Mouse (Mus musculus) kidney, adult 9 months (tissue): ENCODE results near the gene Tph1.

Experiments used
- DNase-seq: peaks from one replicate; pipeline ENCODE4 v3.0.0; 2022

The Tph1 gene

DNA sequence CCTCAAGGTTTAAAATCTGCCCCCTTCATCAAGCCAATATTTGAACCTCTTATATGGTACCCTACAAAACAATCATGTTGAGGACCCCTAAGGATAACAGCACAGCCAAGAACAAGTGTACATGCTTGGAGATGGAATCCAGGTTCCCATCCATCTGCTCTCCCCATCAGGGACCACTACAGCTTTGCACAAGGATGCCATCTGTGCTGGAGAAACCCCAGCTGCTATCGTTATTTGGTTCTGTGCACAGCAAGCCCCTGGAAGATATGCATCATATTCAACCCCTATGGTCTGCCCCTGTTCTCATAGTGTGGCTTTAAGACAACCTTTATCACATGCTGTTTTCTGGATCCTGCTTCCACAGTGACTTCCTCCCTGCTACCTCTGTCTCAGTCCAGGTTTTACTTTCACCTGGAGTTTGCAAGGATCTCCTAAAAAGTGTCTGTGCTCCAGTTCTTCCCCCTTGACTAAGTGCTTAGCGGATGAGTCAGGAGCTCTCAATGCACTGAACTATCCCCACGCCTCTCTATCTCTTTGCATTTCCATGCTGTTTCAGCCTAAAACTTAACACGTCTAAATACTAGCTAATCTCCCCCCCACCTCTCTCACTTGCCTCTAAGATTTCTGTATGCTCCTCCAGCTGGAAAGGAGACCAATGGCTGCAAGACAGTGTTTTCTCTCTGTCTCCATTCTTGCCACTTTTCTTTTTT, 23.8 kb downstream of the Tph1 start:
- no peak for DNase-seq

DNA sequence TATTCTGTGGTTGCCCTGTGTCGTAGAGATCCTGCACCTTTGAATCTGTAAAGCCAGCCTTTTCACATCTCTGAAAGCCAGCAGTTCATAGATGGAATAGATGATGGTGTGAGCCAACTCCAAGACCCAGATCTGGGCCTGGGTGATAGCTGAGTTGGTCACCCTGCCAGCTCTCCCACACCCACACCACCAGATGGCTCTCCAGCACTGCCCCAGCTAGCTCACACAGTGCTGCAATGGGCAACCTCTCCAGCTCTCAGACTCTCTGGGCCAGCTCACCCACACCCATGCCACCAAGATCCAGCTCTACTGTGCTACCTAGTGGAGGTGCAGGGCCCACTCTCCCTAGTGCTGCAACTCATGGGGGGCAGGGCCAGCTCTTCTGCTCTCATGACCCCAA, 29.2 kb downstream of the Tph1 start:
- DNase-seq: peak; percentile 18

GRCm38 (mm10) chr7:46640062-46640461, 32.3 kb downstream of the Tph1 start:
- no peak for DNase-seq

- DNase-seq: peak; percentile 91
These were observed 32.7 kb downstream of the Tph1 start, which contains the start of gene Sergef for GRCm38 (mm10) chr7:46639692-46640031. Gene Sergef (minus strand): TSS chr7:46639807.

- DNase-seq: peak; percentile 13
These were observed 33.2 kb downstream of the Tph1 start for GRCm38 (mm10) chr7:46638889-46639691.

DNA sequence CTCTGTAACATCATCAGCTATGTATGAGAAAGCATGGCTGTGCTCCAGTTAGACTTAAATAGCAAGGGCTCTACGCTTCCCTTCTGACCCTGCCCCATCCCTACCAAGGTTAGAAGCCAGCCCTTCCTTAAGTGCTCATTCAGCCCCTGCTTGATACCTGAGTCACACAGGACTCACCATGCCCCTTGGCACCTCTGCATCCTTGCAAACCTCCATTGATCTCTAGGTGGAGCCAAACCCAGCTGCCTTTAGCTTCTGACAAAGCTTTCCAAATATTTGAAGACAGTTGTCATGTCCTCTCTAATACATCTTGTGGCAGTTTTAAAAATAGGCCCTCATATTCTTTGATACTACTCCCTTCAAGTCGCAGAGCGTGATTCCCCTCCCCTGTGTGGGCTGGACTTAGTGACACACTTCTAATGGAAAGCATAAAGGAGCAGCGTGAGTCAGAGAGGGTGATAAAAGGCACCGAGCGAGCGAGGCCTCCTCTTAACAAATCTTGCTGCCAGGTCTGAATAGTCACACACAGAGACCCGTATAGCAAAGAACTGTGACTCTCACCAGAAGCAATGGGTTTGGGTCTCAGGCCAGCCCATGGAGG, 43.9 kb downstream of the Tph1 start:
- no peak for DNase-seq

- no peak for DNase-seq
These were observed 48.4 kb downstream of the Tph1 start for GRCm38 (mm10) chr7:46623979-46624378.

DNA sequence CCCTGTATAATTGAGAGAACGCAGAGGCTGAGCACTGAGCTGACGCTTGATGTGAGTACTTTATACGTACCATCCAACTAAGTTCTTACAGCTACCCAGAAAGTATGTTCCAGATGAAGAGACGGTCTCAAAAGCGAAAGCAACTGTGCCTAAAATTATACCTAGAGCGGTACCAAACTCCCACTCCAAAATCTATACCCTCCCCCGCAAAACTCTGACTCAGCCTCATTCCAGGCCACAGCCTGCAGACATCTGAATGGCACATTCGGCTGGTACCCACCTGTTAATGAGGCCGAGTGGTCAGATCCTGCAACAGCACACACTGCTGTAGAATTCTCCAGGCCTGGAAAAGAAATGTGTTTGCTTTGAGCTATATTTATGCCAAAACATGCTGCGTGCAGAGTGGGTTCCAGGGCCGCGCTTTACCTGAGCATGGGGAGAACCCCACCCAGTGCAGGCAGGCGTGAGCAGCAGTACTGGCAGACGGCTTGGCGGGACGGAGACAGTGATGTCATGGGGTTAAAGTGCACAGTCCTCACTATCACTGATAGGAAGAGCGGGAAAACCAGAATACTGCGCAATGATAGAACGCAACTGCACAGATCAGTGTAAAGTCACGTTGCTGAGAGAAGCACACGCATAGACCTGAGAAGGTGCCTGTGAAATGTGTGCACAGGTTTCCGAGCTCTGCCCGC, 53.8 kb downstream of the Tph1 start:
- DNase-seq: no peak

GRCm38 (mm10) chr7:46616429-46617005, 55.8 kb downstream of the Tph1 start:
- DNase-seq: peak; percentile 76

DNA sequence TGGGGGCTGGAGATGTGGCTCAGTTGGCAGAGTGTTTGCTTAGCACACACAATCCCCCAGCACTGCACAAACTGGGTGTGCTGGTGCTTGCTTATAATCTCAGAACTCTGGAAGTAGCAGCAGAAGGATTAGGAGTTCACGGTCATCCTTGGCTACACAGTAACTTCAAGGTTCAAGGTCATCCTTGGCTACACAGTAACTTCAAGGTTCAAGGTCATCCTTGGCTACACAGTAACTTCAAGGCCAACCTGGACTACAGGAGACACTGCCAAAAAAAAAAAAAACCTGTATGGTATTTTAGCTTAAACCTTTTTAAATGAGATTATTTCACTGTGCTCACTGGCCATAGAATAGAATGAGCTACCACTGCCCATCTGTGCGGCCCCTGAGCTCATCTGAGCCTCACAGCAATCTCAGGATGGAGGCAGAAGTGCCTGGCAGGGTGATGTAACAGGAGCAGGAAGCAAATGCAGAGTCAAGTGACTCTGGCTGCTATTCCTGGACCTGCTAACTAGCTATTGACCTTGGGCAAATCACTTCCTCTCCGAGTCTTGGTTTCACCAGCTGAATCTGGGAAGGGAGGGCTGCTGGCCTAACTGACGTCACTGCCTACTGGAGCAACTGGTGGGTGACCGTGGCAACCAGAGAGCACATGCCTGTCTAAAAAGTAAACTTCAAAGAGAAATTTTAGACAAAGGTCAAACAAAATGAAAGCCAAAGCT, 56.9 kb downstream of the Tph1 start:
- DNase-seq: peak; percentile 96

- DNase-seq: peak; percentile 43
These were observed 58.1 kb downstream of the Tph1 start for GRCm38 (mm10) chr7:46614263-46614662.

DNA sequence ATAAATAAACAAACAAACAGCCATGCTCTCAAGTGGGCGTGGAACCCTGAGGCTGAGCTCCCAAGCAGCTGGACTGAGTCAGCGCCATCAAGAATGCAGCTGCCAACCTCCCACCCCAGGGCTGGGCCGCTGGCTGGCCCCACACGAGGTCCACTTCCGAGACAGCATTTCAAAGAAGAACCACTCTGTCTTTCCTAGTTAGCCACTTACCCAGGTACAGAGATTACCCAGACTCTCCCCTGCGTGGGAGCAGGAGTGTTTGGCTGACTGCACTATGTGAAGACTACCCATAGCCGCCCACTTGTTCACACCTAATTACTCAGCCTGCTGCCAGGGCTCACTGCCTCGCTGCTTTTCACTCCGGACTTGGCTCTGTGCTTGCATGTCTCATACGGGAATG, 59.2 kb downstream of the Tph1 start:
- peak; percentile 70 for DNase-seq

- DNase-seq: no peak
These were observed 59.9 kb downstream of the Tph1 start for GRCm38 (mm10) chr7:46612421-46612937.

GRCm38 (mm10) chr7:46611970-46612369, 60.4 kb downstream of the Tph1 start:
- peak; percentile 90 for DNase-seq

GRCm38 (mm10) chr7:46609317-46609716, 63.0 kb downstream of the Tph1 start:
- DNase-seq: no peak

DNA sequence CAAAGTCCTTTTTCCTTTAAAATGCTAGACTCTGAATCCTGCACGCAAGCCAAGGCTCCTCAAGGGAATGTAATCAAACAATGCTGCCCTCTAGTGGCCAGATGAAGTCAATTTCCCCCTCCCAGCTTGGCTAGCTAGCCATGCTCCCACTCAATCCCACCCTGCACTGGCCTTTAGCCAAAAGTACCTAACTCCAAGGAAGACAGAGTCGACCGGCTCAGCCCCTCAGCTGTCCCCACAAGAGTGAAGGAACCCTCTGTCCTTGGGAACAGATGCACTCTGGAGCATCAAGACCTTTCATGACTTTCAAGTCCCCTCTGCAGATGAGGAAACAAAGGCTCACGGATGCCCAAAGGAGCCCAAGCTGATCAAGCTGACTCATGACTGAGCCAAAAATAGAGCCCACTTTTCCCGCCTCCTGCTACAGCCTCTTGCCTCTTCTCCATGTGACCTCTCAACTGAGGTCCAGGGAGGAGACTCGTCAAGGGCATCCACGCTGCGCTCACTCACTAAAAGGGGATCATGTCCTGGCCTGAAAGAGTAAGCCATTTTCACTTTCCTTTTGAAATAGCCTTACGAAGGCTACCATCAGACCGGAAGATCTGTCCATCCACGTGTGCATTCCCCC, 64.8 kb downstream of the Tph1 start:
- DNase-seq: peak; percentile 75

DNA sequence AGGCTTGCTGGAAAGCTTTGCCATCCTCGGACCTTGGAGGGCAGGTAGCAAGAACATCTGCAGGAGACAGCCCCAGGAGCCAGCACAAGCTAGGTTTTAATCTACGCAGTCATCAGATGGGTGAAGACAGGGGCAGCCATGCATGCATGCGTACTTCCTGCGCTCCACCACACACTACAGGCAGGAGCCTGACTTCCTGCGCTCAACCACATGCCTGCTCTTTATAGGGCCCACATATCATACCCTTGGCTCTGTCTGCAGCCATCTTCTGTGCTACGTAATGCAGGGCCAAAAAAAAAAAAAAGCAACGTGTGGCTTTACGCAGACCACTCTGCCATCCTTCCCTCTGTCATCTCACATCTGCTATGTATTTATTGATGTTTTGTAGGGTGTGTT, 65.3 kb downstream of the Tph1 start:
- peak; percentile 27 for DNase-seq

DNA sequence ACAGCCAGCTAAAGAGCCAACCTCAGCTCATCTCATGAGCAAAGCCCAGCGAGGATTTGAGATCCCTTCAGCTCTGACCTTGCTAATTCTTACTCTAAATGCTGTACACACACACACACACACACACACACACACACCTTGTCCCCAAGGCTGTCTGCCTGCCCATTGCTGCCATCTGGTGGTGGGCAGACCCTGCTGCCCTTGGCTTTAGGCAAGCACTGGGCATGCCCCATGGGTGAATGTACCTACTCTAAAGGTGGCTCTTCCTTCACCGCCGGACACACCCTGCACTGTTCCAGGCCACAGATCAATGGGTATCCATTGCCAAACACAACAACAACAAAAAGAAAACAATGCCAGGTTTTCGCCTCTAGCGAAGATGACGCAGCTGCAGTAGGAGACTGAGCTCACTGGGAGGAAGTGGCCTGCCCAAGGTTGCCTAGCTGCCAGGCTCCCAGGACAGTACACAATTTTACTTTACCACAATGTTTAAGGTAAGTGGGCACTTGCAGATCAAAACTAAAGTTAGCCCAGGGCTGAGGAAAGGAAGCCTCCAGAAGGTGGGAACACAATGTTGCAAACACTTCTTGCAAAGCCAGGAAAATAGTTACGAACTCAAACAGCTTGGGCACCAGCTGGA, 65.8 kb downstream of the Tph1 start:
- peak; percentile 87 for DNase-seq

DNA sequence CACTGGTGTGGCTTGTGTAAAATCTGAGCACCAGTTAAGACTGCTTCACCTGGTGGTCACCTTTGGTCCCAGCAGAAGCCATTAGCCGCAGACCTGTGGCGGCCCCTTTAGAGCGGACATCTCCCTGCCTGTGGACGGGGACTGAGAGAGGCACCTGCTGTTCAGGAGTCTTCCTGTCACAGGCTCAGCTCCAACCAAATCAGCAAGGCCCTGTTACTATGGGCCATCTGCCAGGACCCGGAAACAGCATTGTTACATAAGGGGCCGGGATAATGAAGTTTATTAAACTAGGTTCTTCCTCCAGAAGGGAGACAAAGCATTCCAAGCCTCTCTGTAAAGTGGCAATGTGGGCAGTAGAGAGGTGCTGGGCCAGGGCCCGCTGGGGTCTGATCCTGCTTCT, 69.3 kb downstream of the Tph1 start:
- peak; percentile 73 for DNase-seq

DNA sequence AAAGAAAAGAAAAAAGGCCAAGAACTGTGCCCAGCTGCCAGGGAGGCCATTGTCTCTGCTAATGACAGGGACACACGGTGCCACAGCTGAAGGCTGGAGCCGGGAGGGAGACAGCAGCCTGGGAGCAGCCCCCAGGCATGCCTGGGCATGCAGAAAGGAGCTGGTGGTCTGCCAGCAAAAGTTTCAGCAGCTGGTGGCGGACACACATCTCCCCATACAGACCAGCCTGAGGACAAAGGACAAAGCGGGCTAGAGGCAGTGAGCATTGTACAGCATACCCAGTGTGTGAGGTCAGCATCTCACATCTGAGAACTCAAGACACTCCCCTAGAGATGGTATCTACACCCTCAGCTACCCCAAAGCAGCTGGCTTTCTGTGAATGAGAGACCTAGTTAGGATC, 70.3 kb downstream of the Tph1 start:
- no peak for DNase-seq

DNA sequence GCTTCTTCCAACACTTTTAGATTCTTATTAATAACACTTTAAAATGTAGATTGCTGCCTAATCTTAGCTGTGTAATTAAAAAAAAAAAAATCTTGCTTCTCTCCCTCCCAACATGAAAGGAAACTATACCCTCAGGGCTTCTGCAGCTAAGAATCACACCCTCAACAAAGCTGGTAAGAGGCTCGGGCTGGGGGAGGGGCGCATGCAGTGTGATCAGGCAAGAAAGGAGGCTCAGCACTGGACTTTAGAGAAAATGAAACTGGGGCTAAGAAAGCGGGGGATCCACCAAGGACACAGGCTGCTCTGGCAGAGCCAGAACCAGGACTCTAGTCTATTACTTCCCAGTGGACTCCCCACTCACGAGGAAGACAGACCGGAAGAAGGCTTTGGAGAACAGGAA, 71.2 kb downstream of the Tph1 start:
- DNase-seq: peak; percentile 35
